Mouse (Mus musculus) liver, postnatal 0 days (tissue): Measurements from ENCODE around the gene Ahdc1. TPM values are rescaled to one million over a fixed set of nuclear protein-coding genes. Genes with fewer than 3 reads are reported as not detected.
A peak's percentile ranks its signal among the peaks of the same experiment; 100 is the strongest.

Source experiments
- ATAC-seq: fragments of 200-750 bp; cut with Nextera tagmentation; 2 replicates; pipeline ENCODE4 v1.8.0; 2017; ENCODE audit warnings: mild to moderate bottlenecking, moderate library complexity
- DNase-seq: peaks from one replicate; pipeline ENCODE4 v3.0.0-alpha.2; 2016
- H3K27ac ChIP-seq: fragments of 300-500 bp; sonication (generic); 2 replicates; pipeline ENCODE4 v1.5.1; 2014; ENCODE audit warnings: antibody characterized with exemption, moderate library complexity, mild to moderate bottlenecking, low read depth
- H3K27me3 ChIP-seq: fragments of 300-500 bp; sonication (generic); 2 replicates; pipeline ENCODE4 v1.6.1; 2014; ENCODE audit warnings: low read length, control low read depth, mixed read lengths; ENCODE audit not compliant: insufficient read depth
- H3K36me3 ChIP-seq: fragments of 300-500 bp; sonication (generic); replicated peaks from 2 replicates; pipeline ENCODE4 v1.6.1; 2014; ENCODE audit warnings: mild to moderate bottlenecking, control low read depth, low read length, moderate library complexity, mixed read lengths; ENCODE audit not compliant: insufficient read depth
- H3K4me1 ChIP-seq: fragments of 300-500 bp; sonication (generic); 2 replicates; pipeline ENCODE4 v1.6.1; 2014; ENCODE audit warnings: antibody characterized with exemption, mild to moderate bottlenecking, control low read depth; ENCODE audit not compliant: insufficient read depth
- H3K4me2 ChIP-seq: fragments of 300-500 bp; sonication (generic); 2 replicates; pipeline ENCODE4 v1.6.1; 2014; ENCODE audit warnings: low read depth, mild to moderate bottlenecking, low read length, moderate library complexity, mixed read lengths
- H3K4me3 ChIP-seq: fragments of 300-500 bp; sonication (generic); 2 replicates; pipeline ENCODE4 v1.5.1; 2014; ENCODE audit warnings: low read depth, low read length
- H3K9ac ChIP-seq: fragments of 300-500 bp; sonication (generic); replicated peaks from 2 replicates; pipeline ENCODE4 v1.6.1; 2014; ENCODE audit warnings: mild to moderate bottlenecking, moderate library complexity
- H3K9me3 ChIP-seq: fragments of 300-500 bp; sonication (generic); 2 replicates; pipeline ENCODE4 v1.6.1; 2016; ENCODE audit warnings: mild to moderate bottlenecking, control low read depth, low read length, mixed read lengths
- CTCF ChIP-seq: sonication (generic); IDR thresholded peaks from 2 replicates; pipeline ENCODE4 v1.5.1; 2016; ENCODE audit warnings: antibody characterized with exemption, low read depth
- EP300 ChIP-seq: IDR thresholded peaks from 2 replicates; pipeline ENCODE4 v1.6.1; 2016; ENCODE audit warnings: antibody characterized with exemption, low read depth, mild to moderate bottlenecking
- WGBS: fragments of 180-500 bp; shearing (Covaris S2); extraction: QIAGEN DNeasy Blood & Tissue Kit; methylation state at CpG from one replicate; pipeline ENCODE4 v1.1.7; 2014; ENCODE audit not compliant: insufficient replicate concordance; 5-methylcytosine and 5-hydroxymethylcytosine counted together
- polyA plus RNA-seq: library from polyadenylated mRNA; unstranded; fragments of >200 nt; fragmentation: Nextera tagmentation; extraction: Ambion mirVana; gene quantifications from 2 replicates; pipeline ENCODE4 v1.2.1, GENCODE M21; 2015

Gene Ahdc1
- polyA plus RNA-seq, 1 experiment from 2014 or later: 0.87 TPM

DNA sequence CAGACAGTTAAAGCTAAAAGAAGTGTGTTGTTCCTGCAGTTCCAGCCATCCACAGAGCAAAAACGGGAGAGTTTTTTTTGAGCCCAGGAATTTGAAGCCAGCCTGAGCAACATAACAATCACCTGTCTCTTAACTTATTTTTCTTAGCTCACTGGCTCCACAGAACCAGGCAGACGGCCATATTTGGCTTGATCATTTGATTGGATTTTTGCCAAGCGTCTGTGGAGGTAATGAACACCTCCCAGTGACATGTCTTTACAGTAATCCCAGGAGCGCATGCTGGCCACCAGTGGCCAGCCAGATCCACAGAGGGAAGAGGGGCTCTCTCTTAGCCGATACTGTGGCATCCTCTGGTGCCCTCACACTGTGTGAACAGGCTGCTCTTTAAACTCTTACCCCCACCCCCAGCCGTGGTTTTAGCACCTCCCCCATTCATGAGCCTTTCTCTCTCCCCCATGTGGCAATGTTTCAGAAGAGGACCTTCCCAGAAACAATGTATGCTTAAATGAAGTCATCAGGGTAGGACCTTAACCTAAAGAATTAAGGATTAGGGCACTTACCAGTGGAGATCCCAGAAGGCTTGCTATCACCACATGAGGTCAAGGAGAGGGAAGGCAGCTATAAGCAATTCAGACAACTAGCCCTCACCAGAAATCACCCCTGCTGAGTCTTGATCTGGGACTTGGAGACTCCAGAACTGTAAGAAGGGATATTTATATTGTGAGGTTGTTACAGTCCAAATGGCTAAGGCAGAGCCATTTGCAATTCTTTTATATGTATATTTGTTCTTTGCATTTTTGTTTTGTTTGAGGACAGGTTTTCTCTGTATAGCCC, 42.7 kb upstream of the Ahdc1 start:
- Histone ChIP-seq H3K27ac (no peak overlapping the region), H3K36me3 (no peaks in the 10 kb centered on the region), H3K9ac (no peak overlapping the region), H3K27me3 (no peaks in the 10 kb centered on the region), H3K4me1 (peaks cover 3% of the 10 kb centered on the region), H3K4me3 (no peak overlapping the region), H3K9me3 (no peaks in the 10 kb centered on the region), H3K4me2 (no peak overlapping the region)
- 51% methylated on average over 6 of the region's 6 CpGs for WGBS
- no peak for DNase-seq
- TF ChIP-seq CTCF: no peak
- no peak for TF ChIP-seq EP300
- peak; percentile 40; the same call in 1 of the 2 replicates for ATAC-seq

GRCm38 (mm10) chr4:132971601-132972000, 39.5 kb upstream of the Ahdc1 start:
- no peak overlapping the region for H3K27ac ChIP-seq
- DNase-seq: no peak
- no peaks in the 10 kb centered on the region for H3K36me3 ChIP-seq
- H3K9ac ChIP-seq: no peak overlapping the region
- WGBS: 50% methylated on average over 6 of the region's 6 CpGs
- peaks cover 11% of the 10 kb centered on the region; the same call in 1 of the 2 replicates for H3K27me3 ChIP-seq
- H3K4me2 ChIP-seq: no peak overlapping the region
- H3K9me3 ChIP-seq: no peaks in the 10 kb centered on the region
- no peak overlapping the region for H3K4me3 ChIP-seq
- ATAC-seq: no peak
- TF ChIP-seq EP300: no peak
- TF ChIP-seq CTCF: no peak
- H3K4me1 ChIP-seq: peaks cover 24% of the 10 kb centered on the region

- no peak overlapping the region for H3K4me3 ChIP-seq
- no peak overlapping the region for H3K27ac ChIP-seq
- H3K9ac ChIP-seq: no peak overlapping the region
- ATAC-seq: no peak
- H3K4me2 ChIP-seq: peak overlapping the region; percentile 9; the same call in 1 of the 2 replicates
- no peaks in the 10 kb centered on the region for H3K36me3 ChIP-seq
- TF ChIP-seq EP300: no peak
- no peak for TF ChIP-seq CTCF
- no peaks in the 10 kb centered on the region for H3K9me3 ChIP-seq
- peaks cover 27% of the 10 kb centered on the region for H3K4me1 ChIP-seq
- peaks cover 11% of the 10 kb centered on the region; the same call in 1 of the 2 replicates for H3K27me3 ChIP-seq
- 50% methylated on average over 3 of the region's 3 CpGs for WGBS
- DNase-seq: no peak
These were observed 39.0 kb upstream of the Ahdc1 start for GRCm38 (mm10) chr4:132972101-132972500.

DNA sequence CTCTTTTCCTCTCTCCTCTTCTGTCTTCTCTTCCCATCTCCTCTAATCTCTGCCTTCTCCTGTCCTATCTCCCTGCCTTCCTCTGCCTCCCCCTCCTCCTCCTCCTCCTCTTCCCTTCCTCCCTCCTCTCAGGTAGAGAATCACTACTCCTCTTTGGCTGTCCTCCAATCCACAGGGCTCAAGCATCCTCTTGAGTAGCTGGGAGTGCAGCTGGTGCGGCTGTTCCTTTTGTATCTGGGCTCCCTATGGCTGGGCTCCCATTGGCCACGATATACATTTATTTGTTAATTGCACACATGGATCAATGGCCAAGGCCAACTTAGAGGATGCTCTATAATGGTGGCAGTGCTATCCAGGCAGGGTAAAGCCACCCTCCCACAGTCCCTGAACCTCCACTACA, 38.5 kb upstream of the Ahdc1 start:
- Histone ChIP-seq H3K4me3 (no peak overlapping the region), H3K27ac (no peak overlapping the region), H3K27me3 (peaks cover 11% of the 10 kb centered on the region; the same call in 1 of the 2 replicates), H3K9ac (no peak overlapping the region), H3K4me1 (peaks cover 31% of the 10 kb centered on the region), H3K9me3 (no peaks in the 10 kb centered on the region), H3K4me2 (peak overlapping the region; percentile 9; the same call in 1 of the 2 replicates), H3K36me3 (no peaks in the 10 kb centered on the region)
- TF ChIP-seq EP300: no peak
- TF ChIP-seq CTCF: no peak
- WGBS: 52% methylated on average over 2 of the region's 2 CpGs
- no peak for ATAC-seq
- DNase-seq: no peak

- Histone ChIP-seq H3K9ac (no peak overlapping the region), H3K9me3 (no peaks in the 10 kb centered on the region), H3K4me1 (peaks cover 34% of the 10 kb centered on the region), H3K4me2 (no peak overlapping the region; the same call in 1 of the 2 replicates), H3K4me3 (no peak overlapping the region), H3K27ac (no peak overlapping the region), H3K36me3 (no peaks in the 10 kb centered on the region), H3K27me3 (peaks cover 11% of the 10 kb centered on the region; the same call in 1 of the 2 replicates)
- DNase-seq: no peak
- no peak for ATAC-seq
- 58% methylated on average over 8 of the region's 8 CpGs for WGBS
- TF ChIP-seq EP300 (no peak), CTCF (no peak)
These were observed 37.9 kb upstream of the Ahdc1 start for GRCm38 (mm10) chr4:132973186-132973585.

DNA sequence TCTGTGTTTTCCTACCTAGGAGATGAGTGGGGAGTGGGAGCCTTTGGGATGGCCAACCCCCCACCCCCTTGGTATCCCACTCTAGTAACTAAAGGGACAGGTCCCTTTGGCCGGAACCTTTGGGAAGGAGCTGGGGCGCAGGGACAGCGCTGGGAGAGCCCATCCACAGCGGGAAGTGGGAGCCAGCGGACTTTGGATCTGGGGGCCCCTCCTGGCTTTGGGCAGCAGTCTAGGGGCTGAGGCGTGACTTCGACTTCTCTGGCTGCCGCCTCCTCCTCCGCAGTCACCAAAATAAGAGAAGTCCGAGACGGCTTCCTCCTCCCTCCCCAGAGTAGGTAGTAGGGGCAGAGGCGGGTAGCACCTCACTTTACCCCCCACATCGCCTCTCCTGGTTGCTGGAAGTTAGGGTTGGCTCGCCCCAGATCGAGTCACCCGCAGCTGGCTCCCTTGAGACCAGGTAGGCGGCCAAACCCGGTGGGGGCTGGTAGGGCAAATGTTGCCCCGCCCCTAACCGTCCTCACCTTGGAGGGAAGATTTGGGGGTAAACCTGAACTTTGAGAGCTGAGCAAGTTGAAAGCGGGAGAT, 37.2 kb upstream of the Ahdc1 start, which contains the start of gene Fgr:
Gene Fgr, plus strand, starts transcription at position 282 of the 585 bp plus-strand sequence.
- Histone ChIP-seq H3K27me3 (peaks cover 11% of the 10 kb centered on the region; the same call in 1 of the 2 replicates), H3K36me3 (no peaks in the 10 kb centered on the region), H3K27ac (peak within 1 kb of the TSS; percentile 64), H3K9ac (peak within 1 kb of the TSS; percentile 62), H3K4me3 (peak within 1 kb of the TSS; percentile 48), H3K9me3 (no peaks in the 10 kb centered on the region), H3K4me2 (peak within 1 kb of the TSS; percentile 71), H3K4me1 (peaks cover 34% of the 10 kb centered on the region)
- DNase-seq (no peak), ATAC-seq (0 out of 2 replicates have a peak, but pooled peaks have one; percentile 9)
- 10% methylated on average over 21 of the region's 21 CpGs for WGBS
- TF ChIP-seq CTCF (no peak), EP300 (no peak)
